9 mouse cellular contexts compared by ENCODE assay signal in the genomic region with DNA sequence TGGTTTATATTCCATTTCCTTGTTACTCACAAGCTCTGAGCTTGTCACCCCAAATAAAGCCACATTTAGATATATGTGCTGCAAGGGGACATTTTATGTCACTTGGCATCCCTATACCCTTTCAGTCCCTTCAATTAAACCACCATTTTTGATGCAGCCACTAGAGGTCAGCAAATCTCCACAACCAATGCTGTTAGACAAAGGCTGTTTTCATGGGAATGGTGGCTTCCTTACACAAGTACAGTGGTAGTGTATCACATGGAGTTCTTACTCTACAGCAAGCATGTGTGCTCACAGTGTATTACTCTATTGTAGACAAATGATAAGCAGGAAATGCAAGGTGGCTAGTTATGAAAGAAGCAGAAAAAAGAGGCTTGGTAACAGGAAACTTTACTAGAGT. TPM values are rescaled to one million over a fixed set of nuclear protein-coding genes. Genes with fewer than 3 reads are reported as not detected.
A peak's percentile ranks its signal among the peaks of the same experiment; 100 is the strongest.
DNase-seq lines count a peak whose midpoint lies in the region; ATAC-seq and TF ChIP-seq lines count a peak whose summit lies in the region.
"Had no signal": no experiment of that assay in that cellular context is flagged by ENCODE, and none has a peak within 500 bp of the region (broad histone marks: within the 10 kb centered on the region; RNA-seq: fewer than 3 reads in every experiment).

No protein-coding gene starts in this region.

- dilution Hi-C loops in CH12.LX (cut with MboI; ENCODE audit: extremely low pct_ligation_motif_present, extremely low pct_unique_long_range_greater_than_20kb, low sequenced_read_pairs), result no loop called here

- TF ChIP-seq EP300 in CH12.LX (IDR thresholded peaks at IDR 0.05; ENCODE audit: low read length), result no peak
- TF ChIP-seq EP300 in heart, postnatal 0 days (IDR thresholded peaks at IDR 0.05; ENCODE audit: low read depth), result no peak

- peak; percentile 80 to 95 for TF ChIP-seq CTCF in CH12.LX (conservative IDR thresholded peaks at IDR 0.05 in 1 of 2, IDR thresholded peaks at IDR 0.05 in 1 of 2; ENCODE audit: low read depth in 2 of 2, low read length in 2 of 2)
- TF ChIP-seq CTCF in heart, postnatal 0 days (IDR thresholded peaks at IDR 0.05; ENCODE audit: low read depth), result peak; percentile 99

- no peak overlapping the region for H3K27ac ChIP-seq in CH12.LX (ENCODE audit: insufficient read depth, low read depth)
- no peak overlapping the region for H3K27ac ChIP-seq in heart, postnatal 0 days (ENCODE audit: low read depth)
- no peak overlapping the region for H3K27ac ChIP-seq in liver, embryonic 11.5 days (ENCODE audit: low read depth, low read length)
- H3K27ac ChIP-seq in neural tube, embryonic 13.5 days (replicated peaks), result no peak overlapping the region
- H3K27ac ChIP-seq: heart, embryonic 15.5 days had no signal

- no peak overlapping the region for H3K4me3 ChIP-seq in CH12.LX (replicated peaks in 1 of 3; ENCODE audit: low read depth in 2 of 3, low read length in 2 of 3, poor library complexity in 1 of 3)
- no peak overlapping the region for H3K4me3 ChIP-seq in heart, postnatal 0 days (ENCODE audit: low read depth, low read length)
- H3K4me3 ChIP-seq in liver, embryonic 11.5 days (ENCODE audit: low read depth, low read length), result no peak overlapping the region
- no peak overlapping the region for H3K4me3 ChIP-seq in neural tube, embryonic 13.5 days
- H3K4me3 ChIP-seq: heart, embryonic 15.5 days had no signal

- peak; percentile 98 for TF ChIP-seq RAD21 in CH12.LX (IDR thresholded peaks at IDR 0.05; ENCODE audit: low read depth, low read length)

- no peak overlapping the region for H3K4me2 ChIP-seq in CH12.LX (ENCODE audit: insufficient read depth, low read depth, poor library complexity, severe bottlenecking)
- no peak overlapping the region for H3K4me2 ChIP-seq in heart, postnatal 0 days (ENCODE audit: low read depth, low read length)
- no peak overlapping the region for H3K4me2 ChIP-seq in liver, embryonic 11.5 days
- H3K4me2 ChIP-seq in neural tube, embryonic 13.5 days, result no peak overlapping the region
- H3K4me2 ChIP-seq: heart, embryonic 15.5 days had no signal

- H3K9ac ChIP-seq in CH12.LX (ENCODE audit: insufficient read depth, low read depth), result no peak overlapping the region
- no peak overlapping the region for H3K9ac ChIP-seq in heart, postnatal 0 days (replicated peaks; ENCODE audit: low read depth, low read length)
- no peak overlapping the region for H3K9ac ChIP-seq in liver, embryonic 11.5 days (ENCODE audit: low read depth, low read length)
- no peak overlapping the region for H3K9ac ChIP-seq in neural tube, embryonic 13.5 days
- H3K9ac ChIP-seq: heart, embryonic 15.5 days had no signal

- H3K4me1 ChIP-seq in CH12.LX (ENCODE audit: control insufficient read depth in 1 of 2, insufficient read depth in 2 of 2), result no peaks in the 10 kb centered on the region
- H3K4me1 ChIP-seq in heart, postnatal 0 days (ENCODE audit: control insufficient read depth, insufficient read depth), result no peaks in the 10 kb centered on the region
- no peaks in the 10 kb centered on the region for H3K4me1 ChIP-seq in liver, embryonic 11.5 days (replicated peaks; ENCODE audit: control insufficient read depth, insufficient read depth, low read length)
- no peaks in the 10 kb centered on the region for H3K4me1 ChIP-seq in neural tube, embryonic 13.5 days (replicated peaks)
- H3K4me1 ChIP-seq: heart, embryonic 15.5 days had no signal

- H3K9me3 ChIP-seq in CH12.LX (replicated peaks; ENCODE audit: low read length), result no peaks in the 10 kb centered on the region
- no peaks in the 10 kb centered on the region for H3K9me3 ChIP-seq in heart, postnatal 0 days (replicated peaks; ENCODE audit: control insufficient read depth, low read length)
- no peaks in the 10 kb centered on the region for H3K9me3 ChIP-seq in liver, embryonic 11.5 days (ENCODE audit: control insufficient read depth, low read length)
- H3K9me3 ChIP-seq in neural tube, embryonic 13.5 days, result no peaks in the 10 kb centered on the region
- H3K9me3 ChIP-seq: heart, embryonic 15.5 days had no signal

- H3K27me3 ChIP-seq in CH12.LX (replicated peaks), result no peaks in the 10 kb centered on the region
- H3K27me3 ChIP-seq in heart, postnatal 0 days (ENCODE audit: control insufficient read depth, insufficient read depth, low read length), result no peaks in the 10 kb centered on the region
- no peaks in the 10 kb centered on the region for H3K27me3 ChIP-seq in liver, embryonic 11.5 days (replicated peaks; ENCODE audit: control insufficient read depth, insufficient read depth, low read length)
- no peaks in the 10 kb centered on the region for H3K27me3 ChIP-seq in neural tube, embryonic 13.5 days

- in situ Hi-C loops in CH12.LX (cut with MboI; ENCODE audit: low pct_ligation_motif_present, low pct_unique_long_range_greater_than_20kb, low sequenced_read_pairs), result loop anchor here (10.0 kb wide), 1 partner anchor 478 kb away; no protein-coding TSS in a partner anchor

- no peak for TF ChIP-seq POLR2A in CH12.LX (IDR thresholded peaks at IDR 0.05; ENCODE audit: low read depth, low read length)

- no peaks in the 10 kb centered on the region for H3K36me3 ChIP-seq in CH12.LX (replicated peaks in 1 of 2; ENCODE audit: control insufficient read depth in 1 of 2, insufficient read depth in 1 of 2, low read length in 1 of 2)
- H3K36me3 ChIP-seq in heart, postnatal 0 days (replicated peaks; ENCODE audit: control insufficient read depth, insufficient read depth, low read length), result no peaks in the 10 kb centered on the region
- H3K36me3 ChIP-seq in liver, embryonic 11.5 days (ENCODE audit: control insufficient read depth, insufficient read depth, low read length), result no peaks in the 10 kb centered on the region
- H3K36me3 ChIP-seq in neural tube, embryonic 13.5 days, result no peaks in the 10 kb centered on the region
- H3K36me3 ChIP-seq: heart, embryonic 15.5 days had no signal

- no peaks in the 10 kb centered on the region for H3K79me2 ChIP-seq in CH12.LX (replicated peaks; ENCODE audit: control insufficient read depth, extremely low read depth, insufficient read depth, poor library complexity, severe bottlenecking)

- peak; percentile 67; the same call in 1 of the 2 replicates for ATAC-seq in erythroblast, adult 5-6 weeks (replicated peaks; ENCODE audit: low FRiP score, poor library complexity, severe bottlenecking)
- peak; percentile 79 for ATAC-seq in heart, postnatal 0 days (ENCODE audit: insufficient read depth, low read depth)
- ATAC-seq in liver, embryonic 11.5 days (replicated peaks; ENCODE audit: low FRiP score), result peak; percentile 63; the same call in 1 of the 2 replicates
- peak; percentile 94 for ATAC-seq in neural tube, embryonic 13.5 days (ENCODE audit: low read depth)

- peak; percentile 68 for DNase-seq in CH12.LX (ENCODE audit: extremely low read depth)
- peak; percentile 65 for DNase-seq in brain, embryonic 18.5 days (ENCODE audit: low read depth, low spot score)
- DNase-seq in heart, postnatal 0 days (ENCODE audit: low spot score), result peak; percentile 80
- peak; percentile 85 for DNase-seq in kidney, postnatal 14 days
- DNase-seq in liver, embryonic 11.5 days (ENCODE audit: low spot score), result peak; percentile 45
- DNase-seq in testis, postnatal 14 days (ENCODE audit: low spot score), result peak; percentile 49

TF ChIP-seq in CH12.LX, 34 proteins besides CTCF, POLR2A, EP300 and RAD21 (continues in another document):
- no peak; the same call in 1 of the 2 replicates for TF ChIP-seq MAX (IDR thresholded peaks at IDR 0.05; ENCODE audit: low read length)
- TF ChIP-seq MXI1 (IDR thresholded peaks at IDR 0.05; ENCODE audit: low read depth, low read length), result 0 out of 2 replicates have a peak, but pooled peaks have one; percentile 27
- TF ChIP-seq MAFK (IDR thresholded peaks at IDR 0.05; ENCODE audit: insufficient replicate concordance, low read length), result no peak
- peak; percentile 37; the same call in 1 of the 2 replicates for TF ChIP-seq NELFE (IDR thresholded peaks at IDR 0.05; ENCODE audit: low read depth, low read length)
- no peak for TF ChIP-seq SIN3A (IDR thresholded peaks at IDR 0.05; ENCODE audit: low read length)
- TF ChIP-seq CHD2 (IDR thresholded peaks at IDR 0.05; ENCODE audit: low read length), result no peak
- no peak for TF ChIP-seq USF1 (IDR thresholded peaks at IDR 0.05; ENCODE audit: low read depth, low read length)
- 0 out of 2 replicates have a peak, but pooled peaks have one; percentile 8 for TF ChIP-seq ZNF384 (IDR thresholded peaks at IDR 0.05; ENCODE audit: low read depth, low read length)
- TF ChIP-seq NRF1 (IDR thresholded peaks at IDR 0.05; ENCODE audit: low read depth, low read length), result no peak
- no peak for TF ChIP-seq JUN (IDR thresholded peaks at IDR 0.05; ENCODE audit: insufficient read depth, low read depth, low read length)
- TF ChIP-seq POLR2AphosphoS2 (IDR thresholded peaks at IDR 0.05; ENCODE audit: low read depth, low read length), result no peak
- TF ChIP-seq PAX5 (IDR thresholded peaks at IDR 0.05; ENCODE audit: low read length), result no peak
- peak; percentile 39; the same call in 1 of the 2 replicates for TF ChIP-seq JUND (conservative IDR thresholded peaks at IDR 0.05; ENCODE audit: low read depth, low read length)
- no peak for TF ChIP-seq MEF2A (IDR thresholded peaks at IDR 0.05; ENCODE audit: borderline replicate concordance, low read depth, low read length)
- TF ChIP-seq USF2 (conservative IDR thresholded peaks at IDR 0.05; ENCODE audit: low read depth, low read length), result no peak
- TF ChIP-seq ZC3H11A (IDR thresholded peaks at IDR 0.05; ENCODE audit: low read depth, low read length), result peak; percentile 91
- TF ChIP-seq MYC (IDR thresholded peaks at IDR 0.05; ENCODE audit: low read depth, low read length), result peak; percentile 59; the same call in 1 of the 2 replicates
- no peak for TF ChIP-seq GABPA (IDR thresholded peaks at IDR 0.05; ENCODE audit: insufficient replicate concordance, low read depth, low read length)
- TF ChIP-seq KAT2A (IDR thresholded peaks at IDR 0.05; ENCODE audit: insufficient replicate concordance, low read length), result no peak
- TF ChIP-seq ETS1 (conservative IDR thresholded peaks at IDR 0.05; ENCODE audit: low read depth, low read length), result no peak
- TF ChIP-seq UBTF (IDR thresholded peaks at IDR 0.05; ENCODE audit: low read depth, low read length), result no peak

RNA-seq across cellular contexts. Expression of a gene that starts 42.4 kb away (rescaled TPM):
- total RNA-seq in CH12.LX (2012; rRNA removed) (not detected in 2 replicates), CH12.LX (2014; rRNA removed) (not detected in 2 replicates)
- not detected in 2 replicates for polyA plus RNA-seq in CH12.LX (2012; ENCODE audit: insufficient read length, low read depth)
- total RNA-seq in erythroblast, adult 5-6 weeks (2015; ENCODE audit: low replicate concordance), result not detected in 2 replicates
- total RNA-seq in erythroblast, adult 5-6 weeks (2017; ENCODE audit: low replicate concordance), result not detected in 2 replicates
- not detected in 2 replicates for total RNA-seq in heart, postnatal 0 days (2014; rRNA removed; ENCODE audit: low replicate concordance)
- polyA plus RNA-seq in heart, postnatal 0 days (2015; fragmentation: Nextera tagmentation; extraction: Ambion mirVana), result not detected in 2 replicates
- polyA plus RNA-seq in liver, embryonic 11.5 days (2014; fragmentation: Nextera tagmentation; extraction: Ambion mirVana), result not detected in 2 replicates
- not detected in 2 replicates for polyA plus RNA-seq in neural tube, embryonic 13.5 days (2015; fragmentation: Nextera tagmentation; extraction: Ambion mirVana)
- polyA plus RNA-seq: heart, embryonic 15.5 days had no signal
